21 mouse cellular contexts compared by ENCODE assay signal in the genomic region with DNA sequence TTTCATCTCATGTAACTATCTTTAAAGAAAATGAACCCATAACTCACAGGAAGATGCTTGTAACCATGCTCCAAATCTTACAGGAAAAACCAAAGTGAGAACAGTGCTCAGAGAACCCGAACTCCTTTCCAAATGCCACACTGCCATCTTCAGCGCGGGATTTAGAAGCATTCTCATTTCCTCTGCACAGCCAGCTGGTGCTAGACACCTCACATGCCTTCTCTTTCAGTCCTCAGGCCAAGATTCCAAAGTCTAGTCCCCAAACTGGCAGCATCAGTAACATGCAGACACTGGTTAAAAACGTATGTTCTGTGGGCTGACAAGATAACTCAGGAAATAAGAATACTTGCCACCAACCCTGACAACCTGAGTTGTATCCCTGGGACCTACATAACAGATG. TPM values are rescaled to one million over a fixed set of nuclear protein-coding genes. Genes with fewer than 3 reads are reported as not detected.
DNase-seq lines count a peak whose midpoint lies in the region; ATAC-seq and TF ChIP-seq lines count a peak whose summit lies in the region.
"Had no signal": no experiment of that assay in that cellular context is flagged by ENCODE, and none has a peak within 500 bp of the region (broad histone marks: within the 10 kb centered on the region; RNA-seq: fewer than 3 reads in every experiment).

No protein-coding gene starts in this region.

- peaks cover 27% of the 10 kb centered on the region; the same call in 1 of the 2 replicates for H3K4me1 ChIP-seq in cerebellum, adult 2 months (ENCODE audit: control insufficient read depth, insufficient read depth, low read length)
- H3K4me1 ChIP-seq in kidney, embryonic 15.5 days, result peaks cover 17% of the 10 kb centered on the region
- H3K4me1 ChIP-seq in cortical plate, adult 2 months (ENCODE audit: control insufficient read depth, insufficient read depth, low read length), result peaks cover 18% of the 10 kb centered on the region
- H3K4me1 ChIP-seq: megakaryocyte, embryonic 14.5 days had no signal

- no peak overlapping the region for H3K9ac ChIP-seq in kidney, embryonic 15.5 days
- H3K9ac ChIP-seq: embryonic facial prominence, embryonic 12.5 days; hindbrain, embryonic 15.5 days; midbrain, embryonic 13.5 days had no signal

- H3K27ac ChIP-seq in cerebellum, adult 2 months (ENCODE audit: insufficient read depth, low read length), result no peak overlapping the region
- no peak overlapping the region for H3K27ac ChIP-seq in kidney, embryonic 15.5 days
- H3K27ac ChIP-seq in left cerebral cortex, adult 2 months, result no peak overlapping the region
- no peak overlapping the region for H3K27ac ChIP-seq in cortical plate, adult 2 months (ENCODE audit: insufficient read depth, low read length)
- H3K27ac ChIP-seq: embryonic facial prominence, embryonic 12.5 days; heart, embryonic 10.5 days; hindbrain, embryonic 15.5 days; midbrain, embryonic 13.5 days; stomach, postnatal 0 days had no signal

- WGBS in cerebellum, adult 2 months, result 8% methylated on average over 4 of the region's 4 CpGs
- 81% methylated on average over 4 of the region's 4 CpGs for WGBS in kidney, embryonic 15.5 days

- TF ChIP-seq CTCF in cerebellum, adult 2 months (IDR thresholded peaks at IDR 0.05; ENCODE audit: borderline replicate concordance, insufficient read depth, low read depth, low read length), result peak; percentile 34; the same call in 1 of the 2 replicates
- no peak; the same call in none of the 2 replicates for TF ChIP-seq CTCF in left cerebral cortex, adult 2 months (IDR thresholded peaks at IDR 0.05)
- peak; percentile 43 for TF ChIP-seq CTCF in cortical plate, adult 2 months (IDR thresholded peaks at IDR 0.05; ENCODE audit: extremely low read depth, insufficient read depth, low read length)

- no peaks in the 10 kb centered on the region for H3K9me3 ChIP-seq in kidney, embryonic 15.5 days (replicated peaks)
- H3K9me3 ChIP-seq: embryonic facial prominence, embryonic 12.5 days; heart, embryonic 10.5 days; hindbrain, embryonic 15.5 days; midbrain, embryonic 13.5 days had no signal

- no peaks in the 10 kb centered on the region for H3K27me3 ChIP-seq in cerebellum, adult 2 months (ENCODE audit: control insufficient read depth, insufficient read depth, low read length)
- H3K27me3 ChIP-seq in kidney, embryonic 15.5 days, result no peaks in the 10 kb centered on the region
- H3K27me3 ChIP-seq: embryonic facial prominence, embryonic 12.5 days; hindbrain, embryonic 15.5 days; midbrain, embryonic 13.5 days had no signal

- no peak for ATAC-seq in cerebellum, adult (ENCODE audit: insufficient number of reproducible peaks, low FRiP score, low TSS enrichment)
- no peak for ATAC-seq in kidney, embryonic 15.5 days (replicated peaks; ENCODE audit: low FRiP score)
- ATAC-seq: activated CD4-positive, CD25-positive, alpha-beta regulatory T cell, adult 4 months; midbrain, embryonic 13.5 days had no signal

- DNase-seq in cerebellum, adult 2 months, result peak; percentile 49 to 60
- peak; percentile 48 for DNase-seq in kidney, adult 9 months
- DNase-seq in left cerebral cortex, postnatal 36 days (ENCODE audit: low spot score in 2 of 2), result peak; percentile 31 to 35
- no peak for DNase-seq in left cerebral cortex, adult 2 months (ENCODE audit: extremely low spot score in 1 of 2, low spot score in 2 of 2)
- no peak for DNase-seq in ovary, postnatal 14 days (ENCODE audit: low spot score)
- DNase-seq: adrenal gland, postnatal 10 days; lung, adult 18-20 months; lung, postnatal 36 days; retina, postnatal 1 day had no signal

- intact Hi-C loops in left cerebral cortex, postnatal 36 days (cut with DNase I), result no loop called here
- intact Hi-C loops in left cerebral cortex, adult 2 months (cut with DNase I), result no loop called here

- 0 out of 2 replicates have a peak, but pooled peaks cover 3% of the 10 kb centered on the region for H3K36me3 ChIP-seq in kidney, embryonic 15.5 days
- H3K36me3 ChIP-seq: embryonic facial prominence, embryonic 12.5 days; hindbrain, embryonic 15.5 days; midbrain, embryonic 13.5 days had no signal

- H3K4me2 ChIP-seq in kidney, embryonic 15.5 days, result no peak overlapping the region
- H3K4me2 ChIP-seq: embryonic facial prominence, embryonic 12.5 days; hindbrain, embryonic 15.5 days; liver, embryonic 11.5 days; midbrain, embryonic 13.5 days had no signal

- no peak for TF ChIP-seq POLR2A in cerebellum, adult 2 months (IDR thresholded peaks at IDR 0.05; ENCODE audit: borderline replicate concordance, insufficient read depth, low read length)
- no peak for TF ChIP-seq POLR2A in cortical plate, adult 2 months (IDR thresholded peaks at IDR 0.05; ENCODE audit: extremely low read depth, insufficient read depth, low read length)

- H3K4me3 ChIP-seq in cerebellum, adult 2 months (replicated peaks; ENCODE audit: insufficient read depth, low read depth, low read length), result no peak overlapping the region
- H3K4me3 ChIP-seq in kidney, embryonic 15.5 days (replicated peaks), result no peak overlapping the region
- no peak overlapping the region for H3K4me3 ChIP-seq in left cerebral cortex, adult 2 months
- no peak overlapping the region for H3K4me3 ChIP-seq in cortical plate, adult 2 months (ENCODE audit: insufficient read depth, low read length)
- H3K4me3 ChIP-seq: embryonic facial prominence, embryonic 12.5 days; heart, embryonic 10.5 days; hindbrain, embryonic 15.5 days; megakaryocyte, embryonic 14.5 days; midbrain, embryonic 13.5 days had no signal

RNA-seq across cellular contexts. Expression of a gene that starts 6.2 kb away (rescaled TPM):
- 123 and 132 TPM in 2 replicates for polyA plus RNA-seq in cerebellum, adult 2 months (2012; rRNA removed)
- 22.1 and 25.5 TPM in 2 replicates for polyA plus RNA-seq in kidney, embryonic 15.5 days (2015; fragmentation: Nextera tagmentation; extraction: Ambion mirVana)
- total RNA-seq in left cerebral cortex, postnatal 36 days (2021), result 100 to 1,000 TPM; 111 to 126 TPM
- total RNA-seq in left cerebral cortex, adult 2 months (2021), result 100 to 1,000 TPM; 113 TPM
- 107 and 108 TPM in 2 replicates for polyA plus RNA-seq in cortical plate, adult 2 months (2012; rRNA removed)
- total RNA-seq: hematopoietic stem cell, adult 5-6 weeks had no signal

Comparison
In these comparisons a context has a peak if more than half of its experiments do, and no peak if none do; other contexts are left out.
1. DNase-seq: peak in cerebellum, adult 2 months (2 of 2), kidney, adult 9 months (single experiment) and left cerebral cortex, postnatal 36 days (2 of 2); none in left cerebral cortex, adult 2 months (0 of 2) and ovary, postnatal 14 days (single experiment).